In the genomic region with DNA sequence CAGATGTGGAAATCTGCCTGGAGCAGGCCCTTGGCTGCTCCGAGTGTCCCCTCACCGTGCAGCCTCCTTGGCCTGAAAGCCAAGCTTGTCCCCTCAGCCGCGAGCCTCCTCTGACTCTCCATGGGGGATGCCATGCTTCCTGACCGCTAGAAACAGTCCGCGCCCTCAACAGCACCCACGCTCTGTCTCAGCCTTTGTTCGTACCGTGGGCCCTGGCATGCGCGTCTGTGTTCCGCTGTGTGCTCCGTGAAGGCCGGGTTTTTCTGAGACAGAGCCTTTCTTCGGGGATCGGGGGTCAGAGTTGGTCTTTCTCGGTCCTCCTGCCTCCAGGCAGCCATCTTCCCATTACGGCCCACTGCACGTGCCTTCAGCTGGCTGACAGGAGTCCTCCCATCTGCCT, we compare ENCODE assay signal across 18 mouse cellular contexts. TPM values are rescaled to one million over a fixed set of nuclear protein-coding genes. Genes with fewer than 3 reads are reported as not detected.
DNase-seq lines count a peak whose midpoint lies in the region; ATAC-seq and TF ChIP-seq lines count a peak whose summit lies in the region.
"Had no signal": no experiment of that assay in that cellular context is flagged by ENCODE, and none has a peak within 500 bp of the region (broad histone marks: within the 10 kb centered on the region; RNA-seq: fewer than 3 reads in every experiment).

No protein-coding gene starts in this region.

- no peak overlapping the region for H3K9ac ChIP-seq in forebrain, embryonic 12.5 days
- no peak overlapping the region; the same call in 1 of the 2 replicates for H3K9ac ChIP-seq in forebrain, embryonic 14.5 days (ENCODE audit: low read length)
- H3K9ac ChIP-seq in forebrain, embryonic 16.5 days (replicated peaks; ENCODE audit: low read depth, low read length): 0 out of 2 replicates have a peak overlapping the region, but pooled peaks have one; percentile 25
- H3K9ac ChIP-seq in midbrain, embryonic 14.5 days (replicated peaks; ENCODE audit: low read length): peak overlapping the region; percentile 17; the same call in 1 of the 2 replicates
- H3K9ac ChIP-seq in intestine, embryonic 16.5 days (ENCODE audit: low read depth, low read length): no peak overlapping the region
- H3K9ac ChIP-seq: liver, postnatal 0 days had no signal

- no peak overlapping the region for H3K4me2 ChIP-seq in forebrain, embryonic 12.5 days
- no peak overlapping the region for H3K4me2 ChIP-seq in forebrain, embryonic 14.5 days (ENCODE audit: low read length)
- no peak overlapping the region for H3K4me2 ChIP-seq in forebrain, embryonic 16.5 days (ENCODE audit: low read length)
- H3K4me2 ChIP-seq in midbrain, embryonic 14.5 days (ENCODE audit: low read length): peak overlapping the region; percentile 25; the same call in 1 of the 2 replicates
- H3K4me2 ChIP-seq in intestine, embryonic 16.5 days (ENCODE audit: low read depth, low read length): no peak overlapping the region
- H3K4me2 ChIP-seq: heart, embryonic 11.5 days had no signal

- no peak for DNase-seq in forebrain, embryonic 14.5 days (ENCODE audit: low spot score)
- peak; percentile 56 for DNase-seq in midbrain, embryonic 14.5 days
- no peak for DNase-seq in heart, embryonic 10.5 days (ENCODE audit: low spot score)
- no peak for DNase-seq in gastrocnemius, postnatal 14 days
- DNase-seq: adrenal gland, adult 8-10 months; cerebellum, adult 9-11 months; gastrocnemius, adult 2 months; kidney, adult 9 months; liver, postnatal 0 days; lung, postnatal 4 days; thymus, postnatal 4 days had no signal

- H3K4me1 ChIP-seq in forebrain, embryonic 12.5 days: peaks cover 35% of the 10 kb centered on the region
- peaks cover 7% of the 10 kb centered on the region; the same call in 1 of the 2 replicates for H3K4me1 ChIP-seq in forebrain, embryonic 14.5 days (ENCODE audit: control insufficient read depth, insufficient read depth, low read length)
- peaks cover 74% of the 10 kb centered on the region for H3K4me1 ChIP-seq in E14TG2a.4 (replicated peaks; ENCODE audit: low read depth, low read length)
- H3K4me1 ChIP-seq in forebrain, embryonic 16.5 days (replicated peaks; ENCODE audit: control insufficient read depth, insufficient read depth, low read length): peaks cover 19% of the 10 kb centered on the region
- H3K4me1 ChIP-seq in midbrain, embryonic 14.5 days (ENCODE audit: control insufficient read depth, insufficient read depth, low read length): peaks cover 44% of the 10 kb centered on the region
- peaks cover 25% of the 10 kb centered on the region for H3K4me1 ChIP-seq in heart, embryonic 10.5 days
- H3K4me1 ChIP-seq in intestine, embryonic 16.5 days (ENCODE audit: control insufficient read depth, insufficient read depth, low read length): no peaks in the 10 kb centered on the region

- H3K27ac ChIP-seq in forebrain, embryonic 12.5 days: peak overlapping the region; percentile 43; the same call in 1 of the 2 replicates
- H3K27ac ChIP-seq in forebrain, embryonic 14.5 days (ENCODE audit: low read depth, low read length): no peak overlapping the region
- H3K27ac ChIP-seq in forebrain, embryonic 16.5 days (ENCODE audit: low read length): no peak overlapping the region
- peak overlapping the region; percentile 70 for H3K27ac ChIP-seq in midbrain, embryonic 14.5 days (replicated peaks; ENCODE audit: low read depth, low read length)
- no peak overlapping the region for H3K27ac ChIP-seq in heart, embryonic 10.5 days
- H3K27ac ChIP-seq in intestine, embryonic 16.5 days (ENCODE audit: low read length): no peak overlapping the region
- H3K27ac ChIP-seq: gastrocnemius, adult 2 months; stomach, postnatal 0 days had no signal

- H3K36me3 ChIP-seq in forebrain, embryonic 12.5 days (replicated peaks): no peaks in the 10 kb centered on the region
- H3K36me3 ChIP-seq in forebrain, embryonic 14.5 days (ENCODE audit: control insufficient read depth, insufficient read depth, low read length): no peaks in the 10 kb centered on the region
- H3K36me3 ChIP-seq in E14TG2a.4 (ENCODE audit: insufficient read depth, low read length): no peaks in the 10 kb centered on the region
- no peaks in the 10 kb centered on the region for H3K36me3 ChIP-seq in forebrain, embryonic 16.5 days (ENCODE audit: control insufficient read depth, insufficient read depth)
- no peaks in the 10 kb centered on the region for H3K36me3 ChIP-seq in midbrain, embryonic 14.5 days (ENCODE audit: control insufficient read depth, insufficient read depth, low read length)
- H3K36me3 ChIP-seq in heart, embryonic 10.5 days: no peaks in the 10 kb centered on the region
- no peaks in the 10 kb centered on the region for H3K36me3 ChIP-seq in intestine, embryonic 16.5 days (ENCODE audit: control insufficient read depth, insufficient read depth, low read length)

- no peaks in the 10 kb centered on the region for H3K9me3 ChIP-seq in forebrain, embryonic 12.5 days
- H3K9me3 ChIP-seq in forebrain, embryonic 14.5 days (replicated peaks; ENCODE audit: control insufficient read depth, low read length): no peaks in the 10 kb centered on the region
- H3K9me3 ChIP-seq in E14TG2a.4 (ENCODE audit: low read length): no peaks in the 10 kb centered on the region
- H3K9me3 ChIP-seq in forebrain, embryonic 16.5 days (ENCODE audit: control insufficient read depth, low read length): no peaks in the 10 kb centered on the region
- no peaks in the 10 kb centered on the region for H3K9me3 ChIP-seq in midbrain, embryonic 14.5 days (ENCODE audit: control insufficient read depth, low read length)
- no peaks in the 10 kb centered on the region for H3K9me3 ChIP-seq in heart, embryonic 10.5 days
- no peaks in the 10 kb centered on the region for H3K9me3 ChIP-seq in intestine, embryonic 16.5 days (ENCODE audit: control insufficient read depth, low read length)

- 0 out of 2 replicates have a peak, but pooled peaks have one; percentile 28 for ATAC-seq in forebrain, embryonic 12.5 days (ENCODE audit: low FRiP score)
- ATAC-seq in forebrain, embryonic 14.5 days: no peak
- 0 out of 2 replicates have a peak, but pooled peaks have one; percentile 14 for ATAC-seq in forebrain, embryonic 16.5 days
- no peak for ATAC-seq in midbrain, embryonic 14.5 days (ENCODE audit: low FRiP score, low TSS enrichment)
- no peak for ATAC-seq in intestine, embryonic 16.5 days
- ATAC-seq: liver, postnatal 0 days had no signal

- 0 out of 2 replicates have a peak, but pooled peaks cover 19% of the 10 kb centered on the region for H3K27me3 ChIP-seq in forebrain, embryonic 12.5 days
- no peaks in the 10 kb centered on the region for H3K27me3 ChIP-seq in forebrain, embryonic 14.5 days (replicated peaks; ENCODE audit: control insufficient read depth, insufficient read depth, low read length)
- H3K27me3 ChIP-seq in E14TG2a.4 (ENCODE audit: insufficient read depth, low read length): peaks cover 53% of the 10 kb centered on the region
- H3K27me3 ChIP-seq in forebrain, embryonic 16.5 days (replicated peaks; ENCODE audit: control insufficient read depth, insufficient read depth, low read length): no peaks in the 10 kb centered on the region; the same call in 1 of the 2 replicates
- H3K27me3 ChIP-seq in midbrain, embryonic 14.5 days (ENCODE audit: control insufficient read depth, insufficient read depth, low read length): no peaks in the 10 kb centered on the region
- H3K27me3 ChIP-seq in heart, embryonic 10.5 days (ENCODE audit: insufficient read depth, poor library complexity, severe bottlenecking): peaks cover 84% of the 10 kb centered on the region
- no peaks in the 10 kb centered on the region; the same call in 1 of the 2 replicates for H3K27me3 ChIP-seq in intestine, embryonic 16.5 days (replicated peaks; ENCODE audit: control insufficient read depth, insufficient read depth, low read length)

- TF ChIP-seq CTCF in E14TG2a.4 (conservative IDR thresholded peaks at IDR 0.05; ENCODE audit: low read length): no peak

- 57% methylated on average over 20 of the region's 20 CpGs for WGBS in forebrain, embryonic 12.5 days
- WGBS in forebrain, embryonic 14.5 days: 51% methylated on average over 20 of the region's 20 CpGs
- whole genome bisulfite sequencing in forebrain, embryonic 16.5 days: 43% methylated on average over 20 of the region's 20 CpGs
- WGBS in midbrain, embryonic 14.5 days: 36% methylated on average over 20 of the region's 20 CpGs
- 52% methylated on average over 20 of the region's 20 CpGs for WGBS in heart, embryonic 10.5 days
- 54% methylated on average over 20 of the region's 20 CpGs for WGBS in intestine, embryonic 16.5 days

- no peak overlapping the region for H3K4me3 ChIP-seq in forebrain, embryonic 12.5 days (replicated peaks)
- no peak overlapping the region for H3K4me3 ChIP-seq in forebrain, embryonic 14.5 days (ENCODE audit: low read depth, low read length)
- H3K4me3 ChIP-seq in E14TG2a.4 (replicated peaks; ENCODE audit: low read length): peak overlapping the region; percentile 65
- no peak overlapping the region for H3K4me3 ChIP-seq in forebrain, embryonic 16.5 days (replicated peaks; ENCODE audit: low read length)
- H3K4me3 ChIP-seq in midbrain, embryonic 14.5 days (replicated peaks; ENCODE audit: low read depth, low read length): no peak overlapping the region
- no peak overlapping the region for H3K4me3 ChIP-seq in heart, embryonic 10.5 days
- H3K4me3 ChIP-seq in intestine, embryonic 16.5 days (ENCODE audit: low read length): no peak overlapping the region
- H3K4me3 ChIP-seq: gastrocnemius, adult 2 months had no signal

- intact Hi-C loops in gastrocnemius, postnatal 14 days (cut with DNase I; ENCODE audit: low total_unique reads): no loop called here

RNA-seq across cellular contexts. Expression of a gene that starts 12.9 kb away (rescaled TPM):
- polyA plus RNA-seq in forebrain, embryonic 12.5 days (2016; fragmentation: Nextera tagmentation; extraction: Ambion mirVana): 3.5 TPM in 2 replicates
- polyA plus RNA-seq in forebrain, embryonic 14.5 days (2014; fragmentation: Nextera tagmentation; extraction: Ambion mirVana): 4.7 and 6.8 TPM in 2 replicates
- 5.3 and 6.6 TPM in 2 replicates for polyA plus RNA-seq in forebrain, embryonic 16.5 days (2015; fragmentation: Nextera tagmentation; extraction: Ambion mirVana)
- 38.5 and 56.7 TPM in 2 replicates for polyA plus RNA-seq in midbrain, embryonic 14.5 days (2014; fragmentation: Nextera tagmentation; extraction: Ambion mirVana)
- 0.09 TPM in 1 of 2 replicates, not detected in the other for polyA plus RNA-seq in heart, embryonic 10.5 days (2016; fragmentation: Nextera tagmentation; extraction: Ambion mirVana)
- total RNA-seq in gastrocnemius, postnatal 14 days (2021): not detected
- polyA plus RNA-seq in intestine, embryonic 16.5 days (2015; fragmentation: Nextera tagmentation; extraction: Ambion mirVana): 0.10 TPM in 1 of 2 replicates, not detected in the other
- total RNA-seq: gastrocnemius, adult 2 months; hematopoietic stem cell, adult 5-6 weeks had no signal
- polyA plus RNA-seq: liver, postnatal 0 days had no signal

Comparison
In these comparisons a context has a peak if more than half of its experiments do, and no peak if none do; other contexts are left out.
1. ATAC-seq: peak in forebrain, embryonic 12.5 days (single experiment) and forebrain, embryonic 16.5 days (single experiment); none in forebrain, embryonic 14.5 days (single experiment), midbrain, embryonic 14.5 days (single experiment) and intestine, embryonic 16.5 days (single experiment).
2. H3K27ac ChIP-seq: peak in forebrain, embryonic 12.5 days (single experiment) and midbrain, embryonic 14.5 days (single experiment); none in forebrain, embryonic 14.5 days (single experiment), forebrain, embryonic 16.5 days (single experiment), heart, embryonic 10.5 days (single experiment) and intestine, embryonic 16.5 days (single experiment).
3. H3K9ac ChIP-seq: peak in forebrain, embryonic 16.5 days (single experiment) and midbrain, embryonic 14.5 days (single experiment); none in forebrain, embryonic 12.5 days (single experiment), forebrain, embryonic 14.5 days (single experiment) and intestine, embryonic 16.5 days (single experiment).